Mouse (Mus musculus) monocyte, adult 5-6 weeks (primary cell): ENCODE data around the gene Ppp1r1a. TPM values are rescaled to one million over a fixed set of nuclear protein-coding genes. Genes with fewer than 3 reads are reported as not detected.

Experiments used
- ATAC-seq: fragments of 153-309, 156-312 bp; replicated peaks from 2 replicates; pipeline ENCODE4 v1.8.0; 2017; ENCODE audit warnings: mild to moderate bottlenecking; ENCODE audit not compliant: low TSS enrichment, insufficient number of reproducible peaks, severe bottlenecking, poor library complexity, low FRiP score
- total RNA-seq: library from RNA; stranded (forward); fragments of 200-1000, 200-491, 200-594 nt; gene quantifications from 3 replicates; pipeline ENCODE4 v1.2.3, GENCODE M21; 2017

The Ppp1r1a gene
- total RNA-seq: not detected in 3 replicates

DNA sequence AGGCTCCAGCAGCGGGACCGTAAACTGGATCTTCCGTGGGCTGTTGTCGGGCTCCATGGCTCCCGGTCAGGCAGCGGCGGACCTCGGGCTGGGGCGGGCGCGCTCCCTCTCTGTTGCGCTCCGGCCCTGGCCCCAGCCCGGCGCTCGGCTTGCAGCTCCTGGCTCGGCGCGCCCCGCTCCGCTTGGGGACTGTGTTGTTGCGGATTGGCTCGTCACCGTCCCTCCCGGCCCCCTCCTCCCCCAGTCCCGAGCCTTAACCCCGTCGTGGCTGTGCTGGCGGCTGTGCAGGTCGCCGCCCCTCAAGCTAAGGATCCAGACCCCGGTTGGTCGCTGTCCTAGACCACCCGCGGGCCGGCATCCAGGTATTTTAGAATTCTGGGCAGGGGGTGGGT, at the start of gene Ppp1r1a:
Gene Ppp1r1a, minus strand, starts transcription at position 182 of the 392 bp plus-strand sequence.
- ATAC-seq: no peak

- ATAC-seq: no peak
These were observed 48.1 kb upstream of the Ppp1r1a start for GRCm38 (mm10) chr15:103585876-103586275.

GRCm38 (mm10) chr15:103564981-103565380, 27.2 kb upstream of the Ppp1r1a start, which contains the start of gene Glycam1:
Glycam1 (minus strand) TSS chr15:103565081.
- ATAC-seq: no peak

DNA sequence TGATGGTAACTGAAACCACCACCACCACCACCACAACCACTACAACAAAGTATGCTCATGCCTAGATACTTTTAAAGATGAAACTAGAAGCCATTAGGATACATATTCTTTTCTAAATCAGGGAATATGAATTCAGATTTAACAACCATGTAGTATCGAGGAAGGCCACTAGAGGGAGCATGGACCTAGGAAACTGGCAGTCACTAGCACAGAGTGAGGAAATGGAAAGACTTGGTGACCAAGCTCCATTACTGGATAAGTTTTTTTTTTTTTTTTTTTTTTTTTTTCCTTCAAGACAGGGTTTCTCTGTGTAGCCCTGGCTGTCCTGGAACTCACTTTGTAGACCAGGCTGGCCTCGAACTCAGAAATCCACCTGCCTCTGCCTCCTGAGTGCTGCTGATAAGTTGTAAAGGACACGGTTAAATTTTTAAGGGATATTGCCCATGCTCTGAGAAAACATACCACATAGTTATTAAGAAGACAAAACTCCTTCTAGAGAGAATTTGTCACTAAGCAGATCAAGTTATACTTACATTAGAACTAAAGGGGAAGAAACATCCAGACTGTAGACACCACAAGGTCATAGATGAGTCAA, 14.4 kb upstream of the Ppp1r1a start:
- ATAC-seq: peak; percentile 59; the same call in 1 of the 2 replicates

GRCm38 (mm10) chr15:103551053-103551452, 13.2 kb upstream of the Ppp1r1a start:
- ATAC-seq: no peak

GRCm38 (mm10) chr15:103549475-103549874, 11.7 kb upstream of the Ppp1r1a start:
- ATAC-seq: no peak

- ATAC-seq: no peak
These were observed 10.2 kb upstream of the Ppp1r1a start for GRCm38 (mm10) chr15:103547983-103548382.

DNA sequence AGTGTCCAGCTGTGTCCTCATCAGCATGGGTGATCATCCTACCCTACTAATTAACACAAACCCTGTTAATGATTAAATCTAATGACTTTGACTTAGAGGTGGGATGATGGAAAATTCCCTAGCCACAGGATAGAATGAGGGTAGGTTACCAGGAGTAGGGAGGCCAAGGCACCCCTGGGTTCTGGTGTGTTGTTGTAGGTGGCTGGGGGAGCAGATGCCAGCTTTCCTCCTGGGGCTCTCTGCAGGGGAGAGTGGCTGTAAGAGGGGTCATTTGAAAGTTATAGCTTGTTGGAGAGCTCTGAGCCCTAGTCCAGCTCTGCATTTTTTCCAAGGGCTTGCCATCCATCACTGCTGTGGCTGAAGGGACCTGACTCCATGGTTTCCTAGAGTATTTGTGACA, 4.7 kb upstream of the Ppp1r1a start:
- ATAC-seq: no peak

- ATAC-seq: no peak
These were observed 2.8 kb upstream of the Ppp1r1a start for GRCm38 (mm10) chr15:103540646-103541045.

GRCm38 (mm10) chr15:103539259-103539658, 1.5 kb upstream of the Ppp1r1a start:
- no peak for ATAC-seq

- ATAC-seq: no peak
These were observed 587 bp downstream of the Ppp1r1a start for GRCm38 (mm10) chr15:103537011-103537821.

DNA sequence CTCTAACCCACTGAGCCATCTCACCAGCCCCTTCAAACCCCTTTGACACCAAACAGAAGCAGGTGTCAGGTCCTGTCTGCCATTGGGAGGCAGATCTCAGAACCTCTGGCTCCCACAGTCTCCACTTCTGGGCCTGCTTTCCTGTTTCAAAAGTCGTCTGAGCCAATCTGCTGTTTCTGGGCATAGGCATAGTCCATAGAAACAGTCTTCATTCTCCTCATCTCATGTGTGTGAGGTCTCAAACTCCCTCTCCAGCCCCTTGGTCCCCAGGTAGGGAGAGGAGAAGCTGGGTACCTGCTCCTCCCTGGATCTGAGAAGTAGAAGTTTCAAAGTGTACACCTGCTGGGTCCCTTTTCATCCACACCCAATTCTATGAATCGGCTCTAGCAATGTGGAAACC, 1.3 kb downstream of the Ppp1r1a start:
- no peak for ATAC-seq

- ATAC-seq: no peak
These were observed 2.0 kb downstream of the Ppp1r1a start for GRCm38 (mm10) chr15:103535786-103536185.

DNA sequence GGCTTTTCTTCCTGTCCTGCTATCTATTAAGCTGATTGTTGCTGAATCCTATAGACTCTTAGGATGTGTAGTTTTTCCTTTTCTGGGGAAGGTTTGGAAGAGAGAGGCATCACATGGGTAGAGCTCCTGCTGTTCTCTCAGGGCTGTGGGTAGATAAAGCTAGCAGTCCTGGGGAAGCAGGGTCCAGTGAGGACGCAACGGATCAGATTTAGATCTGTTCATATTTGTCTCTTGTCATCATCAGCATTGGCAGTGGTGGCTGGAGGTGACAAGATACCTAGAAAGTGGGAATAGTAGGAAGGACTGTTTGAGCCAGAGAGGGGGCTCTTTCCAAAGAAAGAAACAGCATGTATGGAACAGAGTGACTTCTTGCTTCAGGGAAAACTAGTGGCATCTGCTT, 2.8 kb downstream of the Ppp1r1a start:
- no peak for ATAC-seq

DNA sequence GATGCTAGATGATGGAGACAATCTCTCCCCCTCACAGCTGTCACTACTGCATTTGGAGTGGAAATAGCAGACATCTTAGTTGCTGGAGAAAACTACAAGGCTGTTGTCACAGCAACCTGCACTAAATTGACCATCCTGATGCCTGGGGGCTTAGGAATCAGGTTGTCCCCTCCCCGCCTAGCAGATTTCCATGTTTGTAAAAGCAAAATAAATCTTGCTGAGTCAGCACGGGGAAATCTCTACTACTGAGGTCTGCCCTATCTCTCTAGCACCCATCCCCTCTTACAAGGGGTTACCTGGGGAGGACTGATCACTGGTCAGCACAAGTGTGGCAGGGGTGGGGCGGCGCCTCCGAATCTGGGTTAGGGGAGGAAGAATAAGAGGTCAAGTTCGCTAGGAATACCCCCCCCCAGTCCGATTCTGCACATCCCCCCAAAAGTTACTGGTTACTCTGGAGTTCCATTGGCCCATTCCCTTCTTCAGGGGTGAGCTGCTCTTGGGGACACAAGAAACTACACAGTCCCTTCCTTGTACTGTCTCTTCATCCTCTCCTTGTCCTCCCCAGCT, 3.7 kb downstream of the Ppp1r1a start:
- ATAC-seq: no peak

DNA sequence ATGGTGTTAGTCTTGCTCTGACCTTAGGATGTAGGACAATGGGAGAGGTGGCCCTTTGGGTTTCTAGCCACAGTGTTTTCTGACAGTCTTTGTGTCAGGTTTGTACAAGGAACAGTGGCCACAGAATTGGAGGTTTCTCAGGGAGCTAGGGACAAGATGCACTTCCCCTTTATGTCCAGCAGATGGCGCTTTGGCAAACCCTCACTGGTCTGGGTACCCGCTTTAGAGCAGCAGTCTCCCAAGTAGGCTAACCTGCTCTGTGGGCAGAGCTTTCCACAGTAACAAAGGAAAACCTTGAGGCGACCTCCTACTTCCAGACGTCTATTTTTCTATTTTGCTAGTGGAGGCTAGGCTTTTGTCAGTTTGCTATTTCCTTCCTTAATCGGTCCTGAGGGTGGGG, 7.4 kb downstream of the Ppp1r1a start:
- 0 out of 2 replicates have a peak, but pooled peaks have one; percentile 51 for ATAC-seq

DNA sequence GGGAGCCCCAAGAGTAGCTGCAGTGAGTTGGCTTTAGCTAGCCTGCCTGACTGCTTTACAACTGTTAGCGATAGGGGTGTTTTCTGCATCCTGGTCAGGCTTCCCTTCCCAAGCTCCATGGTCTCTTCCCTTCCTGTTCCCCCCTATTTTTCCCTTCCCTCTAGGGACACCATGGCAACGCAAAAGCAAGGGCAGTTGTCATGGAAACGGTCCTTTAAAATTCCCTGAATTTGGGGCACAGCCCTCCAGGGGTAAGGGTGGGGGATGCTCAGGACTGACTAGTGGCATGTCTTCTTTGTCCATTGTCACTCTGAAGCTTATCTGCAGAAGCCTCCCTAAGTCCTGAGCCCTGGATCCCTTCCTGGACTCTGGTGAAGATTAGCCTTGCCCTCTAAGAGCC, 14.6 kb downstream of the Ppp1r1a start:
- no peak for ATAC-seq

DNA sequence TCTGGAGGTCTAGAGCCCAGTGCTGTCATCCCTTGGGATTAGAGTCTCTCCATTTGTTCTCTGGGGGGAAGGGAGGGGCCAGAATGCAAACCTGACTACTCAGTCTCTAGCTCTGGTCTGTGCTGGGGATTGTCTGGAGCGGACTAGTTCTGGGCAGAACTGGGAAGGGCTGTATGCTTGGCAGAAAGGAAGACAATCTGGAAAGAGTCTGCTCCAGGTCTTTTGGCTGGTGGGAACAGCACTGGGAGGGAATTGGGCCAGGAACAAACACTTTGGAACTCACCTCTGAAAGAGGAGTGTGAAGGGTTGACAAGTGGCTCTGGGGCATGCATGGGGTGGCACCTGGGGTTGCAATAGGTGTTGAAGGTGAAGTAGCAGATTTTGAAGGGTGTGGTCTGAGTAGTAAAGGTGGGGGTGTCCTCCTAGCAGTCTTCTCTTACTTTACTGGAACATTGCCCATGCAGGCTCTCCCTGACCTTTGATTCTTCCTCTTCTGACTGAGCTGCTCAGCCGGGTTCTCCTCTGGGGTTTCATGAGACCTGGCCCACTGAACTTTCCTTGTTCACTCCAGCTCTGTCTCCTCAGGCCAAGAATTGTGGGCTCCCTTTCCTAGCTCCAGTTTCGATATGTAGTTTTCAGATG, 15.2 kb downstream of the Ppp1r1a start:
- no peak for ATAC-seq
